Mouse (Mus musculus) stomach, embryonic 15.5 days (tissue): ENCODE results near the gene Olfr975. TPM values are rescaled to one million over a fixed set of nuclear protein-coding genes. Genes with fewer than 3 reads are reported as not detected.

Experiments
- polyA plus RNA-seq: library from polyadenylated mRNA; unstranded; fragments of >200 nt; fragmentation: Nextera tagmentation; extraction: Ambion mirVana; gene quantifications from 2 replicates; pipeline ENCODE4 v1.2.1, GENCODE M21; 2015

The Olfr975 gene
- polyA plus RNA-seq, 1 experiment from 2014 or later = not detected

Other genes with a start within 250 kb of the Olfr975 start
- not detected in 2 replicates for gene Olfr149, start 244.9 kb downstream of the Olfr975 start, polyA plus RNA-seq
- not detected in 2 replicates for gene Olfr965, start 240.7 kb downstream of the Olfr975 start, polyA plus RNA-seq
- not detected in 2 replicates for gene Olfr150, start 221.1 kb downstream of the Olfr975 start, polyA plus RNA-seq
- gene Olfr967, start 205.8 kb downstream of the Olfr975 start, polyA plus RNA-seq = not detected in 2 replicates
- not detected in 2 replicates for gene Olfr968, start 168.8 kb downstream of the Olfr975 start, polyA plus RNA-seq
- not detected in 2 replicates for gene Olfr969, start 161.1 kb downstream of the Olfr975 start, polyA plus RNA-seq
- not detected in 2 replicates for gene Olfr970, start 143.2 kb downstream of the Olfr975 start, polyA plus RNA-seq
- gene Olfr971, start 115.2 kb downstream of the Olfr975 start, polyA plus RNA-seq = not detected in 2 replicates
- not detected in 2 replicates for gene Olfr972, start 85.6 kb downstream of the Olfr975 start, polyA plus RNA-seq
- gene Olfr229, start 44.7 kb downstream of the Olfr975 start, polyA plus RNA-seq = not detected in 2 replicates
- not detected in 2 replicates for gene Olfr974, start 14.5 kb downstream of the Olfr975 start, polyA plus RNA-seq
- gene Olfr976, start 9.1 kb upstream of the Olfr975 start, polyA plus RNA-seq = not detected in 2 replicates
- not detected in 2 replicates for gene Olfr978, start 40.1 kb upstream of the Olfr975 start, polyA plus RNA-seq
- gene Olfr979, start 51.4 kb upstream of the Olfr975 start, polyA plus RNA-seq = not detected in 2 replicates
- gene Olfr980, start 57.5 kb upstream of the Olfr975 start, polyA plus RNA-seq = not detected in 2 replicates
- not detected in 2 replicates for gene Olfr981, start 69.4 kb upstream of the Olfr975 start, polyA plus RNA-seq
- gene Olfr982, start 121.8 kb upstream of the Olfr975 start, polyA plus RNA-seq = not detected in 2 replicates
- not detected in 2 replicates for gene Olfr983, start 141.5 kb upstream of the Olfr975 start, polyA plus RNA-seq
- not detected in 2 replicates for gene Olfr984, start 162.2 kb upstream of the Olfr975 start, polyA plus RNA-seq
- not detected in 2 replicates for gene Olfr985, start 178.1 kb upstream of the Olfr975 start, polyA plus RNA-seq
- not detected in 2 replicates for gene Tmem225, start 196.1 kb upstream of the Olfr975 start, polyA plus RNA-seq
- gene Olfr986, start 228.9 kb upstream of the Olfr975 start, polyA plus RNA-seq = not detected in 2 replicates
- 4.2 and 4.7 TPM in 2 replicates for gene Zfp202, start 240.3 kb upstream of the Olfr975 start, polyA plus RNA-seq